Mouse (Mus musculus): Measurements from ENCODE around the gene Letm1.

The Letm1 gene

GRCm38 (mm10) chr5:33782345-33782998, at the start of gene Letm1:
TSS of gene Letm1 (minus strand) at chr5:33782817.
- peak; percentile 98 for DNase-seq

- DNase-seq, result no peak
Observed at GRCm38 (mm10) chr5:33830832-33831231, 48.2 kb upstream of the Letm1 start.

GRCm38 (mm10) chr5:33829958-33830357, 47.3 kb upstream of the Letm1 start:
- no peak for DNase-seq

- DNase-seq, result no peak
Observed at GRCm38 (mm10) chr5:33828107-33828506, 45.5 kb upstream of the Letm1 start.

DNA sequence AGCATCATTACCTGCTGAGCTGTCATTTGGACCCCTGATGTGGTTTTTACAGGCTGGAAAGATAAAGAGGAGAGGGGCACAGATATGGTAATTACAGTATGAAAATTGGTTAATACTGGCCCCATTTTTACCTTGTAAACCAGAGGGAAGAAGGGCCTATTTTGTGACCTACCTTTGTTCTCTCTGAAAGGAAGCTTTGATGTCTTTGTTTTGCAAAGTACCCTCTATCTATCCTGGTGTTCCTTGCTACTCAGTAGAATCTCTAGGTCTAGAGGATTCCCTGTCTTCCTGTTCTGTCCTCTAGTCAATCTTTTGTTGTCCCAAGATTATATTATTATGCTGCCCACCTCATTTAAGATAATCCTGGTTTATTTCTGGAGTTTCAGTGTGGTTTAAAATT, 43.4 kb upstream of the Letm1 start:
- no peak for DNase-seq

GRCm38 (mm10) chr5:33822456-33822855, 39.8 kb upstream of the Letm1 start:
- no peak for DNase-seq

DNA sequence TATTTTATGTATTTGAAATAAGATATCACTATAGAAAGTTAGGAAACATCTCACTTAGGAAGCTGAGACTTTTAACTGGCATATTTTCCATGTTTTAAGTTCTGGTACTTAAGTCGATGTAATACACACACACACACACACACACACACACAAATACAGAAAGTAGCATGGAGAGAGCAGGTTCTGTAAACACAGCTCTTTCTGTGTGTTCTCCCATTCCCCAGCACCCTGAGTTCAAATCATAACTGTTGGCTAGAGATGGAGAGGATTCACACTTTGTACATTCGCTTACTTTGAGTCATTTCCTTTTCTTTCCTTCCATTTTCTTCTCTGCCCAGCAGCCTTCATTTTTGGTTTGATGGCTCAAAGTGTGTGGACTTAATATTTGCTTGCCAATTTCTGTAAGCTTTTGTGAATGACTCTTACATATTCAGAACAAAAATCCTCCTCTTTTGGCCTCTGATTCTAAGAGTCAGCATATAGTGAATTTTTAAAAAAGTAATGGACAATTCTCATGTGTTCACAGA, 39.3 kb upstream of the Letm1 start:
- no peak for DNase-seq

- no peak for DNase-seq
Observed at GRCm38 (mm10) chr5:33820733-33821621, 38.4 kb upstream of the Letm1 start.

- peak; percentile 95 for DNase-seq
Observed at GRCm38 (mm10) chr5:33819876-33820732, 37.5 kb upstream of the Letm1 start, which contains the start of gene Nsd2. TSS of gene Nsd2 (plus strand) at chr5:33820725.

DNA sequence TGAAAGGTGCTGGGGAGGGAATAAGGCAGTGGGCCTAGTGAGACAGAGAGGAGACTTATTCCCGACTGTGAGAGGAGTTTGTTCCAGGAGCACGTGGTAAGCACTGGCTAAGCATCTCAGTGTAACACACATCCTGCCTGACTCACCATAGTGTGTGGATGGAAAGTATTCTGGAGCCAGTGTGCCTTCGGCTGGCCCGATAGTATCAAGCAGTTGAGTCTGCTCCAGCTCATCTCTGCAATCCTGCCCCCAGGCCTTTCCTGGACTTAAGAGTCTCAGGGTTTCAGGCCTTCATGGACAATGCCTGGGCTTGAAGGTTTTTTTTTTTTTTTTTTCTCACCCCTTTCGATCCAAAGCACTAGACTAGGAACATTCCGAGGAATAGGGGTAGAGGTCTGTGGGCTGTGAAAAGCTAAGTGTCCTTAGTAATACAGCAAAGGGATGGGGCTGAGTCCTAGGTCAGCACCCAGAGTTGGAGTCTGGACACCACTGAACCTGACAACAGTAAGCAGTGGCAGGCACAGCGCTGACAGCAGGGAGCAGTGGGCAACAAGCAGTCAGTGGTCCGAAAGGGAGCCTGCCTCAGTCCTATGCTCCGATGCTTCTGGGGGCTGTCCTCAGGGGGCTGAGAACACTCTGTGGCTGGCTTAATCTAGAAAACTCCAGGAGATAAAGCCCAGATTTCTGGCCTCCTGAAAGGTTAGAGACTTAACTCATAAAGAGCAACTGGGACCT, 36.7 kb upstream of the Letm1 start:
- peak; percentile 40 for DNase-seq

DNA sequence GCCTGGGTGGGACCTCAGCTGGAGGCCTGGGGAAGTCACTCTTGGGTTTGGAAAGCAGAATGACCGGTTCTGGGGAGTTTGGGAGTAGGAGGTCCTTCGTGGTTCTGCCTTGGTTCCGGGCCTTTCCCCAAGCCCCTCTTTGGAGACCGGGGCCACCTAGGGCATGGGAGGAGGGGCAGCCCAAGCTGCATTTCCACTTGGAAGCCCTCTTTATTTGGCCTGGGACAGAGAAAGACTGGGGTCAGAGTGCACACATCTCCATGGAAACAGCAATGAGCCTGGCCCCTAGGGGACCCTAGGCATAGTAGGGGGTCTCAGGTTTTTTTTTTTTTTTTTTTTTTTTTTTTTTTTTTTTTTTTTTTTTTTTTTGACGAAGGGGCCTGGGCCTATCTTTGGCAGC, 35.5 kb upstream of the Letm1 start:
- no peak for DNase-seq

DNA sequence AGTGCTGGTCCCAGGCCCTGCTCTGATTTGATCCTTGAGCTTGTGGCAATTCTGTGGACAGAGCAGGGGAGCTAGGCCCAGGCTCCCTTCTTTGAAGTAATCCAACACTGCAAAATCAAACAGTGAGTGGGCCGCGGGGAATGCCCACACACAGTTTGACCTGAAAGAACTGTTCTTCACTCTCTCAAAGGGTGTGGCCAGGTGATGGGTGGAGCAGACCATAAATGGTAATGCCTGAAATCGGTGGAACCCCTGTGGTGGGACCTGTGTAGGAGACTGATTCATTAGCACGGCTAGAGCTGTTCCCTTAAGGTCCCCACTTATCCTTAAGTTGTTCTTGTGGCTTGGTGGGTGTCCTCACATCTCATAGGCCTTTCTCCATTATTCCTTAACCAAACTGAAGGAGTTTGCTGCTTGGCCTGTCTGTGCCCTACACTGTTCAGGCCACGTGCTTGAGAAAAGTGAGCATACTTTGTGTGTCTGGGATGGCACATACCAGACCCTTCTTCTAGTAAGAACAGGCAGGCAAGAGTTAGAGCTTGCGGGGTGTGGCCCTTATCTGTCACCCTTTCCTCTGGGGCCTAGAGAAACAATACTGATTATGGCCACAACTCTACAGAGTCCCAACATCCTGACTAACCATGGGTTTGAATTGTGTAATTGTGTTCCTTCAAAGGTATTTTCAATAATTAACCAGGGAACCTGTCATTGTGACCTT, 33.5 kb upstream of the Letm1 start:
- DNase-seq, result no peak

- DNase-seq, result no peak
Observed at GRCm38 (mm10) chr5:33811519-33811918, 28.9 kb upstream of the Letm1 start.

- DNase-seq, result no peak
Observed at GRCm38 (mm10) chr5:33803337-33803736, 20.7 kb upstream of the Letm1 start.

- DNase-seq, result no peak
Observed at GRCm38 (mm10) chr5:33791912-33792643, 9.5 kb upstream of the Letm1 start.

DNA sequence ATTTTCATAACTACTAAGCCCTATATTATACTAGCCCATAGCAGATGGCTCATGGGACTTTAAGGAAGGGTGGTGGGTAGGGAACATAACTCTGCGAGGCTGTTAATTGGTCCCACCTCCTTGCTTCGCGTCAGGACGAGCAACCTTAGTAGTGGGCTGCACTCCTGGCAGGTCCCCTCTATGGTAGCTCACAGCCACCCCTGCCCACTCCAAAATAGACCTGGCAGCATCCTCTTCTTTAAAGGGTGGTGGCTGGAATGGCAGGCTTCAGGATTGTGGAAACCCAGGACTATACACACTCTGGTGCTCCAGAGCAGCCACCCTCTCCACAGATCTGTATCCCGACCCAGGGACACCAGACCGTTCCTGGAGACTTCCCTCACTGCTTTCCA, 378 bp upstream of the Letm1 start:
- no peak for DNase-seq

DNA sequence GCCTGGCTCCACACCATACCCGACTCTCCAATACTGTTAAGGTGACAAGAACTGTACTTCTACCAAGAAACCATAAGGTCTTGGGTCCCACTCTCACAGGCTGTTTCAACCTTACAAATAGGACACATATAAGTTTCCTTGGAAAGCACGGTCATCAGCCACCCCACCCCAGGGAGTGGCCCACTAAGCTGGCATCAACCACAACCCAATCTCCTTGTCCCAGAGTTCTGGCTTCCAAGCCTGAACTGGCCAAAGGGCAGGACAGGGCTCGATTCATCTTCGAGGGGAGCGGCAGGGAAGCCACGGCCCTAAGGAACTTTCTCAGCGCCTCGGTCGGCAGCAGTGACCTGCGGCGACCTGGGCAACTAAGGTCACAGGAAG, 663 bp downstream of the Letm1 start:
- no peak for DNase-seq

DNA sequence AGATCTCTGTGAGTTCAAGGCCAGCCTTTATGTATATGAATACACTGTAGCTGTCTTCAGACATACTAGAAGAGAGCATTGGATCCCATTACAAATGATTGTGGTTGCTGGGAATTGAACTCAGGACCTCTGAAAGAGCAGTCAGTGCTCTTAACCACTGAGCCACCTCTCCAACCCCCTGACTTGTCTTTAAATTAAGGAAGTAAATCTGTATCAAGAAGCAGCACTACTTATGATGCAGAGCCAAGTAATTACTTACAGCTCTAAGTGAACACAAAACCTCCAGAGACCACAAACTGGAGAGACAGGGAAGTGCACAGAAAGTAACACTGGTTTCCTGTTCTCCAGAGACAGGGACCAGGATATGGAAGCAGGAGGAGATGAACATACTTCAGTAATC, 5.4 kb downstream of the Letm1 start:
- DNase-seq, result no peak

DNA sequence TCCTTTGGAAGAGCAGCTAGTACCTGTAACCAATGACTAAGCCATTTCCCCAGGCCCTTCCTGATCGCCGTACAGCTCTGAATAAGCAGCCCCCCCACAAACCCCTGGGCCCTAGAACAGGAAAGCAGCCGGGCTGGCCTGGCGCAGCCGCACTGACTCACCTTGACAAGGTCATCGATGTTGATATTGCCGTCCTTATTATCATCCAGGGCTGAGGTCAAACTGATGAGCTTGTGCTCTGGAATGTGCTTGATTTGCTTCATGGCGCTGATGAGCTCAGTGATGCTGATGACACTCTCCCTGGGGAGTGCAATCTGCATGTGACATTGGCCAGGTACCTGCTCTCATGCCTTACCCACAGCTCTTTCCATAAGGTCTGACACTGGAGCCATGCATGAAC, 39.1 kb downstream of the Letm1 start:
- DNase-seq, result no peak

- DNase-seq, result no peak
Observed at GRCm38 (mm10) chr5:33740548-33740947, 42.1 kb downstream of the Letm1 start.

DNA sequence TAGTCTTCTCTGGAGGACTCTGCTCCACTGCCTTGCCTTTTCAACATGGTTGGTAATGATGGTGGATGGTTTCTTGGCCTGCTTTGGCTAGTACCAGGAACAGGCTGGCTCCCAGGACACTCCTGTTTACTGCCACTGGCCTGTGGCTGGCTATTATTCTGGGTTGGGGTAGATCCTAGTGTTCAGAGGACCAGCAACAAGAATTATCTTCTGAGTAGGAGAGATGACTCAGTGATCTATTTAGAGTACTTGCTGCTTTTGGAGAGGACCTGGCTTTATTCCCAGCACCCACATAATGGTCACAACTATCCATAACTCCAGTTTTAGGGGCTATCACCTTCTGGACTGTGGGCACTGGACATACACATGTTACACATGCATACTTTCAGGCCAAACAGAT, 44.3 kb downstream of the Letm1 start:
- no peak for DNase-seq
